Mouse (Mus musculus) limb, embryonic 15.5 days (tissue): ENCODE results near the gene Pon1. TPM values are rescaled to one million over a fixed set of nuclear protein-coding genes. Genes with fewer than 3 reads are reported as not detected.

Source experiments
- ATAC-seq: fragments of 200-750 bp; cut with Nextera tagmentation; 2 replicates; pipeline ENCODE4 v1.8.0; 2017; ENCODE audit warnings: low read depth, moderate TSS enrichment; ENCODE audit not compliant: insufficient number of reproducible peaks, low FRiP score, low TSS enrichment
- H3K27ac ChIP-seq: fragments of 300-500 bp; sonication (generic); 2 replicates; pipeline ENCODE4 v1.5.1; 2015; ENCODE audit warnings: moderate library complexity, mild to moderate bottlenecking, inconsistent platforms
- H3K27me3 ChIP-seq: fragments of 300-500 bp; sonication (generic); 2 replicates; pipeline ENCODE4 v1.6.1; 2015; ENCODE audit warnings: inconsistent platforms
- H3K36me3 ChIP-seq: fragments of 300-500 bp; sonication (generic); 2 replicates; pipeline ENCODE4 v1.6.1; 2015; ENCODE audit warnings: inconsistent platforms
- H3K4me1 ChIP-seq: fragments of 300-500 bp; sonication (generic); 2 replicates; pipeline ENCODE4 v1.6.1; 2015; ENCODE audit warnings: inconsistent platforms
- H3K4me2 ChIP-seq: fragments of 300-500 bp; sonication (generic); 2 replicates; pipeline ENCODE4 v1.6.1; 2015; ENCODE audit warnings: mild to moderate bottlenecking, inconsistent platforms
- H3K4me3 ChIP-seq: fragments of 300-500 bp; sonication (generic); 2 replicates; pipeline ENCODE4 v1.5.1; 2015; ENCODE audit warnings: mild to moderate bottlenecking, inconsistent platforms
- H3K9ac ChIP-seq: fragments of 300-500 bp; sonication (generic); 2 replicates; pipeline ENCODE4 v1.6.1; 2015; ENCODE audit warnings: inconsistent platforms
- H3K9me3 ChIP-seq: fragments of 300-500 bp; sonication (generic); 2 replicates; pipeline ENCODE4 v1.6.1; 2016; ENCODE audit warnings: inconsistent platforms
- WGBS: fragments of 180-500 bp; shearing (Covaris S2); methylation state at CpG from one replicate; pipeline ENCODE4 v1.1.7; 2015; 5-methylcytosine and 5-hydroxymethylcytosine counted together
- polyA plus RNA-seq: library from polyadenylated mRNA; unstranded; fragments of >200 nt; fragmentation: Nextera tagmentation; extraction: Ambion mirVana; gene quantifications from 2 replicates; pipeline ENCODE4 v1.2.1, GENCODE M21; 2015

The Pon1 gene
- polyA plus RNA-seq, 1 experiment from 2014 or later, result 0.19 TPM

- no peak overlapping the region for H3K4me3 ChIP-seq
- H3K9me3 ChIP-seq, result no peaks in the 10 kb centered on the region
- H3K36me3 ChIP-seq, result peaks cover 4% of the 10 kb centered on the region; the same call in 1 of the 2 replicates
- ATAC-seq, result no peak
- no peak overlapping the region for H3K9ac ChIP-seq
- H3K4me1 ChIP-seq, result no peaks in the 10 kb centered on the region
- 88% methylated on average over 15 of the region's 15 CpGs for WGBS
- H3K4me2 ChIP-seq, result no peak overlapping the region
- no peak overlapping the region for H3K27ac ChIP-seq
- H3K27me3 ChIP-seq, result no peaks in the 10 kb centered on the region
These were observed 74.4 kb downstream of the Pon1 start for GRCm38 (mm10) chr6:5119181-5119910.

Other genes with a start within 250 kb of the Pon1 start
- gene Pon3, start 62.3 kb upstream of the Pon1 start, polyA plus RNA-seq, result 10.1 and 11.8 TPM in 2 replicates
- 57.7 and 58.2 TPM in 2 replicates for gene Pon2, start 104.5 kb upstream of the Pon1 start, polyA plus RNA-seq
- gene Asb4, start 189.4 kb upstream of the Pon1 start, polyA plus RNA-seq, result 21.3 and 28.5 TPM in 2 replicates